Mouse (Mus musculus) duodenum, adult 2 months (tissue): ENCODE results near the gene Lcp1. TPM values are rescaled to one million over a fixed set of nuclear protein-coding genes. Genes with fewer than 3 reads are reported as not detected.

ENCODE experiments used
- polyA plus RNA-seq: library from polyadenylated mRNA; depleted of rRNA; stranded (reverse); fragments of >200 nt; gene quantifications from 2 replicates; pipeline ENCODE4 v1.2.3, GENCODE M21; 2012; ENCODE audit warnings: low replicate concordance; rRNA removed

The Lcp1 gene
- 1.9 and 2.0 TPM in 2 replicates for polyA plus RNA-seq

DNA sequence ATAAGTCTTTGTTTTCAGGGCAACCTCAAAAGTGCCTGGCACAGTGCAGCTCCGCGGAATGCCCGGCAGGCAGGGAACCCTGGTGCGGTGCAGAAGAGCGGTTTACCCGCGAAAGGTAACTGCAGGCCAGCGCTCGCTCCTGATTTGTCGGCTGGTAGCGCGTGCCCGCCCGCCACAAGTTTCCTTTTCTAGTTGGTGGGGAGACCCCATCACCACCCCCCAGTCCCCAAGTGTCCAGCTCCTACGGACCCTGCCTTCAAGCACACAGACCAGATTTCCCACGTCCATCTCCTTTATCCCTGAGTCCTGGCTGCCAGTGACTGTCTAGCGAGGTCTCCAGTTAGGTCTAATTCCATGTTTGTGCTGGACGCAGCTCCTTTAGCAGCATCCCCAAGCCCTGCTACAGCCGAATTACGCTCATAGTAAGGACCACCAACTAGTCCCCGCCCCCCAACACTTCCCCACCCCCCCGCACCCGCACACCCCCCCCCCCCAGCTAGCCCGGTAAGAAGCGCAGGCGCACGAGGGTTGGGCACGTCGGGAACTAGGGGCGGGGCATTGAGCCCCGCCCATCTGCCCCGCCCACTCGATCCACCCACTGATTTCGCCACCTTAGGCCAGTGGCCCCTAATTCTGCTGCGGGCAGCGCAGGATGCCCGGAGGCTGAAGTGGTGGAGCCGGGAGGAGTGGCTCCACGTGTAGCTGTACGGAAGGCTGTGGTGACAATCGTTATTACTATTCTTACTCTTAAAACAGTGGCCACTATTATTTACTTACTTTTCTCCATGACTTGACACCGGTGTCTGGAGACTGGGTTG is at the start of gene Lcp1, which contains the start of gene Lrrc63:
Gene Lcp1, plus strand, starts transcription at position 601 of the 818 bp plus-strand sequence.
Gene Lrrc63, minus strand, starts transcription at position 381 of the 818 bp plus-strand sequence.

GRCm38 (mm10) chr14:75242087-75242486 is 111.2 kb downstream of the Lcp1 start, which contains the start of gene Cpb2:
Gene Cpb2 (plus strand): TSS chr14:75242287.

Other genes starting within 250 kb of the Lcp1 start
- 4.1 and 4.9 TPM in 2 replicates for gene Lrch1, start 183.2 kb upstream of the Lcp1 start, polyA plus RNA-seq
- 0.19 and 0.37 TPM in 2 replicates for gene Rubcnl, start 115.1 kb upstream of the Lcp1 start, polyA plus RNA-seq
- not detected in 2 replicates for gene Lrrc63, start 220 bp upstream of the Lcp1 start, polyA plus RNA-seq
- gene Cpb2, start 111.2 kb downstream of the Lcp1 start, polyA plus RNA-seq, result not detected in 2 replicates
- gene Zc3h13, start 153.3 kb downstream of the Lcp1 start, polyA plus RNA-seq, result 5.2 and 5.3 TPM in 2 replicates